Mouse (Mus musculus): ENCODE results near the gene Ciapin1. TPM values are rescaled to one million over a fixed set of nuclear protein-coding genes. Genes with fewer than 3 reads are reported as not detected.

Ciapin1 gene
- polyA plus RNA-seq, 1 experiment from 2014 or later, result 37.5 TPM

GRCm38 (mm10) chr8:94771941-94772670, 66.1 kb downstream of the Ciapin1 start, which contains the start of gene Cx3cl1:
Gene Cx3cl1, plus strand, starts transcription at chr8:94772009.
- Histone ChIP-seq H3K4me3 (ENCODE audit: low read depth, low read length) (peak within 1 kb of the TSS; percentile 44), H3K4me1 (ENCODE audit: control insufficient read depth, low read depth, low read length) (peaks cover 13% of the 10 kb centered on the region), H3K27ac (ENCODE audit: low read length) (no peak within 1 kb of the TSS), H3K36me3 (ENCODE audit: control insufficient read depth, insufficient read depth) (no peaks in the 10 kb centered on the region), H3K9me3 (replicated peaks; ENCODE audit: control insufficient read depth, low read length) (no peaks in the 10 kb centered on the region), H3K9ac (ENCODE audit: low read depth, low read length) (0 out of 2 replicates have a peak within 1 kb of the TSS, but pooled peaks have one; percentile 5), H3K27me3 (ENCODE audit: control insufficient read depth, insufficient read depth, low read depth, low read length) (peaks cover 59% of the 10 kb centered on the region), H3K4me2 (ENCODE audit: low read depth, low read length) (peak within 1 kb of the TSS; percentile 59)
- ATAC-seq (ENCODE audit: low read depth), result peak; percentile 53; the same call in 1 of the 2 replicates
- 1% methylated on average over 38 of the region's 38 CpGs for WGBS (ENCODE audit: insufficient replicate concordance)

- peak; percentile 48; the same call in 1 of the 2 replicates for ATAC-seq (ENCODE audit: low read depth)
- Histone ChIP-seq H3K4me2 (ENCODE audit: low read depth, low read length) (no peak overlapping the region), H3K4me3 (ENCODE audit: low read depth, low read length) (no peak overlapping the region), H3K27ac (ENCODE audit: low read length) (no peak overlapping the region), H3K9ac (ENCODE audit: low read depth, low read length) (no peak overlapping the region), H3K36me3 (ENCODE audit: control insufficient read depth, insufficient read depth) (no peaks in the 10 kb centered on the region), H3K9me3 (replicated peaks; ENCODE audit: control insufficient read depth, low read length) (no peaks in the 10 kb centered on the region), H3K4me1 (ENCODE audit: control insufficient read depth, low read depth, low read length) (peaks cover 13% of the 10 kb centered on the region), H3K27me3 (ENCODE audit: control insufficient read depth, insufficient read depth, low read depth, low read length) (peaks cover 59% of the 10 kb centered on the region)
- WGBS (ENCODE audit: insufficient replicate concordance), result 32% methylated on average over 6 of the region's 6 CpGs
Measured at GRCm38 (mm10) chr8:94770945-94771344, 67.2 kb downstream of the Ciapin1 start.

Other genes starting within 250 kb of the Ciapin1 start
- 14.4 TPM in 2 replicates for gene Rspry1, start 236.4 kb downstream of the Ciapin1 start, polyA plus RNA-seq (2015; fragmentation: Nextera tagmentation; extraction: Ambion mirVana)
- 24.6 and 26.2 TPM in 2 replicates for gene Fam192a, start 236.4 kb downstream of the Ciapin1 start, polyA plus RNA-seq (2015; fragmentation: Nextera tagmentation; extraction: Ambion mirVana)
- 19.0 and 19.5 TPM in 2 replicates for gene Arl2bp, start 171.8 kb downstream of the Ciapin1 start, polyA plus RNA-seq (2015; fragmentation: Nextera tagmentation; extraction: Ambion mirVana)
- gene Pllp, start 142.1 kb downstream of the Ciapin1 start, polyA plus RNA-seq (2015; fragmentation: Nextera tagmentation; extraction: Ambion mirVana), result 0.42 and 0.96 TPM in 2 replicates
- gene Ccl22, start 92.8 kb downstream of the Ciapin1 start, polyA plus RNA-seq (2015; fragmentation: Nextera tagmentation; extraction: Ambion mirVana), result 0.27 and 0.37 TPM in 2 replicates
- gene Cx3cl1, start 66.3 kb downstream of the Ciapin1 start, polyA plus RNA-seq (2015; fragmentation: Nextera tagmentation; extraction: Ambion mirVana), result 0.47 and 0.71 TPM in 2 replicates
- gene Ccl17, start 27.9 kb downstream of the Ciapin1 start, polyA plus RNA-seq (2015; fragmentation: Nextera tagmentation; extraction: Ambion mirVana), result not detected in 2 replicates
- gene Coq9, start within 50 bp of the Ciapin1 start, polyA plus RNA-seq (2015; fragmentation: Nextera tagmentation; extraction: Ambion mirVana), result 55.3 and 61.8 TPM in 2 replicates
- gene Polr2c, start 19.1 kb upstream of the Ciapin1 start, polyA plus RNA-seq (2015; fragmentation: Nextera tagmentation; extraction: Ambion mirVana), result 65.7 and 67.0 TPM in 2 replicates
- gene Dok4, start 38.0 kb upstream of the Ciapin1 start, polyA plus RNA-seq (2015; fragmentation: Nextera tagmentation; extraction: Ambion mirVana), result 7.8 and 9.4 TPM in 2 replicates
- 1.4 and 1.6 TPM in 2 replicates for gene Ccdc102a, start 79.7 kb upstream of the Ciapin1 start, polyA plus RNA-seq (2015; fragmentation: Nextera tagmentation; extraction: Ambion mirVana)
- 0.37 and 0.39 TPM in 2 replicates for gene Adgrg5, start 85.3 kb upstream of the Ciapin1 start, polyA plus RNA-seq (2015; fragmentation: Nextera tagmentation; extraction: Ambion mirVana)
- gene Adgrg1, start 136.4 kb upstream of the Ciapin1 start, polyA plus RNA-seq (2015; fragmentation: Nextera tagmentation; extraction: Ambion mirVana), result 45.0 and 50.6 TPM in 2 replicates
- gene Adgrg3, start 179.3 kb upstream of the Ciapin1 start, polyA plus RNA-seq (2015; fragmentation: Nextera tagmentation; extraction: Ambion mirVana), result 8.3 and 9.1 TPM in 2 replicates
- gene Drc7, start 216.7 kb upstream of the Ciapin1 start, polyA plus RNA-seq (2015; fragmentation: Nextera tagmentation; extraction: Ambion mirVana), result 0.44 and 0.50 TPM in 2 replicates
- gene Katnb1, start 242.8 kb upstream of the Ciapin1 start, polyA plus RNA-seq (2015; fragmentation: Nextera tagmentation; extraction: Ambion mirVana), result 8.2 and 9.6 TPM in 2 replicates

Data from liver, embryonic 16.5 days (tissue).